Mouse (Mus musculus) midbrain, postnatal 0 days (tissue): ENCODE results near the gene Ubb. TPM values are rescaled to one million over a fixed set of nuclear protein-coding genes. Genes with fewer than 3 reads are reported as not detected.

Experiments used
- ATAC-seq: fragments of 200-750 bp; cut with Nextera tagmentation; 2 replicates; pipeline ENCODE4 v1.8.0; 2017; ENCODE audit warnings: moderate number of reproducible peaks, mild to moderate bottlenecking, moderate TSS enrichment, moderate library complexity; ENCODE audit not compliant: low FRiP score
- DNase-seq: peaks from one replicate; pipeline ENCODE4 v3.0.0-alpha.2; 2015; ENCODE audit warnings: low spot score
- H3K27ac ChIP-seq: fragments of 300-500 bp; sonication (generic); 2 replicates; pipeline ENCODE4 v1.5.1; 2014; ENCODE audit warnings: low read depth, mild to moderate bottlenecking, low read length, mixed read lengths
- H3K27me3 ChIP-seq: fragments of 300-500 bp; sonication (generic); 2 replicates; pipeline ENCODE4 v1.6.1; 2014; ENCODE audit warnings: low read length, control low read depth, mixed read lengths; ENCODE audit not compliant: insufficient read depth
- H3K36me3 ChIP-seq: fragments of 300-500 bp; sonication (generic); 2 replicates; pipeline ENCODE4 v1.6.1; 2014; ENCODE audit warnings: low read length, control low read depth, mixed read lengths; ENCODE audit not compliant: insufficient read depth
- H3K4me1 ChIP-seq: fragments of 300-500 bp; sonication (generic); 2 replicates; pipeline ENCODE4 v1.6.1; 2014; ENCODE audit warnings: mild to moderate bottlenecking, control low read depth, antibody characterized with exemption, low read length, mixed read lengths; ENCODE audit not compliant: insufficient read depth
- H3K4me2 ChIP-seq: fragments of 300-500 bp; sonication (generic); 2 replicates; pipeline ENCODE4 v1.6.1; 2014; ENCODE audit warnings: low read depth, mild to moderate bottlenecking, low read length, mixed read lengths; ENCODE audit not compliant: poor library complexity, severe bottlenecking
- H3K4me3 ChIP-seq: fragments of 300-500 bp; sonication (generic); 2 replicates; pipeline ENCODE4 v1.5.1; 2014; ENCODE audit warnings: low read depth, mild to moderate bottlenecking, low read length, moderate library complexity
- H3K9ac ChIP-seq: fragments of 300-500 bp; sonication (generic); replicated peaks from 2 replicates; pipeline ENCODE4 v1.6.1; 2014; ENCODE audit warnings: mild to moderate bottlenecking, low read length, moderate library complexity, mixed read lengths; ENCODE audit not compliant: poor library complexity, severe bottlenecking
- H3K9me3 ChIP-seq: fragments of 300-500 bp; sonication (generic); 2 replicates; pipeline ENCODE4 v1.6.1; 2016; ENCODE audit warnings: low read length, control low read depth
- CTCF ChIP-seq: IDR thresholded peaks from 2 replicates; pipeline ENCODE4 v1.5.1; 2016; ENCODE audit warnings: antibody characterized with exemption, mild to moderate bottlenecking
- WGBS: fragments of 180-500 bp; shearing (Covaris S2); extraction: QIAGEN DNeasy Blood & Tissue Kit; methylation state at CpG from one replicate; pipeline ENCODE4 v1.1.7; 2014; 5-methylcytosine and 5-hydroxymethylcytosine counted together
- polyA plus RNA-seq: library from polyadenylated mRNA; unstranded; fragments of >200 nt; fragmentation: Nextera tagmentation; extraction: Ambion mirVana; gene quantifications from 2 replicates; pipeline ENCODE4 v1.2.1, GENCODE M21; 2015
- total RNA-seq: library from RNA; depleted of rRNA; stranded (reverse); fragments of >200 nt; gene quantifications from 2 replicates; pipeline ENCODE4 v1.2.3, GENCODE M21; 2014

The Ubb gene
- total and polyA plus RNA-seq, 2 experiments from 2014 or later: 2,095 to 4,479 TPM

DNA sequence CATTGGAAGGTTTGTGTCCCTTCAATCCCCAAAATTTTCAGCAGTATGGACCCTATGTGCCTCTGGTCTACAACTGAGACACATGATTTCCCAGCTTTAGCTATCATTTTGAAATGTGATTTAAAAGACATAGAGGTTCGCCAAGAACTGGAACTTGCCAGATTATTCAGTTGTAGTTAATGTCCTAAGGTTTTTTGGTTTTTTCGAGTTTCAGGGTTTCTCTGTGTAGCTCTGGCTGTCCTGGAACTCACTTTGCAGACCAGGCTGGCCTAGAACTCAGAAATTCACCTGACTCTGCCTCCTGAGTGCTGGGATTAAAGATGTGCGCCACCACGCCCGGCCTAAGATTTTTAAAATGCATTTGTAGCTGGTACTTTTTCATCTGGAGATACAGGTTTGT, 2.7 kb downstream of the Ubb start:
- H3K4me2 ChIP-seq: peak overlapping the region; percentile 89
- H3K4me3 ChIP-seq: peak overlapping the region; percentile 46
- WGBS: 76% methylated on average over 5 of the region's 5 CpGs
- H3K27me3 ChIP-seq: no peaks in the 10 kb centered on the region
- H3K27ac ChIP-seq: no peak overlapping the region
- H3K9ac ChIP-seq: peak overlapping the region; percentile 44; the same call in 1 of the 2 replicates
- DNase-seq (no peak), ATAC-seq (no peak)
- peaks cover 24% of the 10 kb centered on the region for H3K4me1 ChIP-seq
- H3K9me3 ChIP-seq: no peaks in the 10 kb centered on the region
- H3K36me3 ChIP-seq: peaks cover 6% of the 10 kb centered on the region; the same call in 1 of the 2 replicates
- TF ChIP-seq CTCF: no peak

DNA sequence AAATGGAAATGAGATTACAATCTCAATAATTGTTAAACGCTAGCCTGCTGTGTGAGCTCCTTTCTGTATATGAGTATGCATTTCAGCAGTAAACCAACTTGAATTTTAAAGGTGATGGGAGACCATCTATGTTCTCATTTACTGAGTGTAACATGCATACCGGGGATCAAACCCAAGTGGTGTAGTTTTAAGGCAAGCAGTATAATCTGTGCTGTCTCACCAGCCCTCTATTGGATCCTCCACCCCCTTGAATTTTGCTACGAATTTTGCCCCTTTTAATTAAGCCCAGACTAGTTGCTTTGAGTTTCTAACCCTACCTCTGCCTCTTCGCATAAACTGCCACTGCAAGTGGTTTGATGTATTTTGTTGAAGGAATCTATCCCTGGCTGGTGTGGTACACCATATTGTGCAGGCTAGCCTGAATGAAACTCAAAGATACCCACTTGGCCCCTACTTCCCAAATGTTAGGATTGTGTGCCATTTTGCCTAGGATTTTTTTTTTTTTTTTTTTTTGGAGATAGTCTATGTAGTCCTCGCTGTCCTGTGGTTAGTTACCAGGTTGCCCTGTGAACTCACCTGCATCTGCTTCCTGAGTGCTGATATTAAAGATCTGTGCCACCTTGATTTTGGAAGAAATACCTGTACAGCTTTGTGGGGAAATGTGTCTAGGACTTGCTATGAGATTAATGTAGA, 3.3 kb downstream of the Ubb start:
- Histone ChIP-seq H3K36me3 (peaks cover 6% of the 10 kb centered on the region; the same call in 1 of the 2 replicates), H3K27ac (no peak overlapping the region), H3K9me3 (no peaks in the 10 kb centered on the region), H3K4me2 (peak overlapping the region; percentile 89), H3K9ac (peak overlapping the region; percentile 24; the same call in 1 of the 2 replicates), H3K4me3 (peak overlapping the region; percentile 46), H3K4me1 (peaks cover 19% of the 10 kb centered on the region), H3K27me3 (no peaks in the 10 kb centered on the region)
- WGBS: 65% methylated on average over 5 of the region's 5 CpGs
- ATAC-seq (no peak), DNase-seq (no peak)
- TF ChIP-seq CTCF: no peak

DNA sequence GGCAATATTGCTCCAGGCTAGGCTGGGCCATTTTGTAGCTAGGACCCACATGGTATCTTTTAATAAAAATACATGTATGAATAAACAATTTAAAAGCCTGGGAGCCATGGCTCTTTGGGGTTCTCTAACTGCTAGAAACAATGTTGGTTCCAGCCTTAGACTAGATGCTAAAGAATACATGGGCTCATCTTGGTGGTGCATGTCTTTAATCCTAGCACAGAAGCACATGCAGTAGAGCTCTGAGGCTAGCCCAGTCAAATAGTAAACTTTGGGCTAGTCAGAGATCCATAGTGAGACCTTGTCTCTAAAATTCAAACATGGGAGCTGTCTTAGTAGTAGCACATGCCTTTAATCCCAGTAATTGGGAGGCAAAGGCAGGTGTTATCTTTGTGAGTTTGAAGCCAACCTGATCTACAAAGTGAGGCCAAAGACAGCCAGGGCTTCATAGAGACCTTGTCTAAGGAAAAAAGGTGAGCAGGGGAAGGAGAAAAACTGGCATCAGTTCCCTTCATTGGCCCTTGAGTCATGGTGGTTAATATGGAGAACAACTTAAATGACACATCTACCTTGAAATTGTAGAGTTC, 4.1 kb downstream of the Ubb start:
- no peak for TF ChIP-seq CTCF
- H3K4me1 ChIP-seq: peaks cover 19% of the 10 kb centered on the region
- H3K9me3 ChIP-seq: no peaks in the 10 kb centered on the region
- H3K36me3 ChIP-seq: peaks cover 6% of the 10 kb centered on the region; the same call in 1 of the 2 replicates
- ATAC-seq (no peak), DNase-seq (no peak)
- H3K27me3 ChIP-seq: no peaks in the 10 kb centered on the region
- no peak overlapping the region for H3K9ac ChIP-seq
- no peak overlapping the region for H3K27ac ChIP-seq
- peak overlapping the region; percentile 89 for H3K4me2 ChIP-seq
- H3K4me3 ChIP-seq: peak overlapping the region; percentile 46; the same call in 1 of the 2 replicates

DNA sequence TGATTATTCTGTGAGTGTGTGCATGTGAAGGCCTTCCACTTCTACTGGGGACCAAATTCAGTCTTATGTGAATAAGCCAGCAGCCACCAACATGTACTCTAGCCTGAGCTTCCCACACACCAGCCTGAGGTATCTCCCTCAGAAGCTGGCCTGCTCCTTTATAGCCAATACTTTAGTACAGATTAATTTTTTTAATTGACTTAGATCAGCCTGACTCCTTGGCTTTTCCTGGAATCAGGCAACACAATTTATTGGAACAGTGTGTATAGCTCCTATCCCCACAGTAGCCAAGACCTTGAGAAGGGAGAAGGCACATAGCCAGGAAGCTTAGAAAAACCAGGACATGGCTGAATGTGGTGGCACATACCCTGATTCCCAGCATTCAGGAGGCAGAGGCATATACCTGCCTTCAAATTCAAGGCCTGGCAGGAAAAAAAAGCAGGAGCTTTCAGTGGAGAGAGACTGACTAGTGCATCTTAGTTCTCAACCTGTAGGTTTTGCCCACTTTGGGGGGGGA, 5.0 kb downstream of the Ubb start:
- Histone ChIP-seq H3K4me2 (no peak overlapping the region), H3K9me3 (no peaks in the 10 kb centered on the region), H3K36me3 (peaks cover 6% of the 10 kb centered on the region; the same call in 1 of the 2 replicates), H3K27ac (no peak overlapping the region), H3K4me3 (no peak overlapping the region), H3K4me1 (peaks cover 19% of the 10 kb centered on the region), H3K27me3 (no peaks in the 10 kb centered on the region), H3K9ac (no peak overlapping the region)
- no peak for TF ChIP-seq CTCF
- DNase-seq (no peak), ATAC-seq (no peak)

DNA sequence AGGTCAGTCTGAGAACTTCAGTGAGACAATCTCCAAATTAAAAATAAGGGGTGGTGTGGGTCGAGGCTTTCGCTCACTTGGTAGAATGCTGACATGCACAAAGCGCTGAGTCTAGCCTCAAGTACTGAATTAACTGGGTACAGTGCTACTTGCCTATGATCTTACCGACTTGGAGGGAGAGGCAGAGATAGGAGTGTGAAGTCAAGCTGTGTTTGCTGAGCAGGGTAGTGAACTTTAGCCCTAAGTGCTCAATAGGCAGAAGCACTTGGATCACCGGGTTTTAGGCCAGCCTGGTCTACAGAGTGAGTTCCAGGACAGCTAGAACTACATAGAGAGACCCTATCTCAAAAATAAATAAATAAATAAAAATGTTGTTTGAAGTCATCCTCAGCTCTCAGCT, 6.2 kb downstream of the Ubb start:
- Histone ChIP-seq H3K4me1 (peaks cover 19% of the 10 kb centered on the region), H3K36me3 (peaks cover 6% of the 10 kb centered on the region; the same call in 1 of the 2 replicates), H3K9ac (no peak overlapping the region), H3K27ac (no peak overlapping the region), H3K4me3 (no peak overlapping the region), H3K9me3 (no peaks in the 10 kb centered on the region), H3K27me3 (no peaks in the 10 kb centered on the region), H3K4me2 (no peak overlapping the region)
- no peak for DNase-seq
- 72% methylated on average over 5 of the region's 5 CpGs for WGBS
- TF ChIP-seq CTCF: no peak
- no peak for ATAC-seq

DNA sequence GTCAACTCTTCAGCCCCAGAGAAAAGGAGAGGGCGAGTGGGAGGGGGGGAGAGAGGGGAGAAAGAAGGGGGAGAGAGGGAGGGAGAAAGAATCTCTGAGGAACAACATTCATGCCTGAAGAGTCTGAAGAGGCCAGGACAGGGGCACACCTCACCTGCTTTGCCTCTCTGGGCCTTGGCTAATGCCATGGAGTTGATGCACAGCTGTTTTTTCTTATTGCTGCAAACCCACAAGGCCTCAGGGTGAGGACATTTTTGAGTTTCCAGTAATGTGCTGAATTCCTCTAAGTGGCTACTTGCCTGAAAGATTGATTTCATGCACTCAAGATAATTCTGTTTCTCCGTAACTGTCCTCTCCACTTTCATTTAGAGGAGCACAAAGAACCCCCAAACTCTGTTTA, 7.2 kb downstream of the Ubb start:
- 66% methylated on average over 2 of the region's 2 CpGs for WGBS

More for the DNA sequence above, 7.2 kb downstream of the Ubb start:
- no peak overlapping the region for H3K9ac ChIP-seq
- H3K27me3 ChIP-seq: no peaks in the 10 kb centered on the region
- ATAC-seq (no peak), DNase-seq (no peak)
- H3K27ac ChIP-seq: no peak overlapping the region
- no peak overlapping the region for H3K4me2 ChIP-seq
- peaks cover 6% of the 10 kb centered on the region; the same call in 1 of the 2 replicates for H3K36me3 ChIP-seq
- no peak overlapping the region for H3K4me3 ChIP-seq
- no peak for TF ChIP-seq CTCF
- peaks cover 19% of the 10 kb centered on the region for H3K4me1 ChIP-seq
- no peaks in the 10 kb centered on the region for H3K9me3 ChIP-seq
